In genomic region chr10:121899706-121900105, GRCm38 (mm10) we compare ENCODE assay signal across 24 mouse cellular contexts.
"Had no signal": no experiment of that assay in that cellular context is flagged by ENCODE, and none has a peak within 500 bp of the region (broad histone marks: within the 10 kb centered on the region; RNA-seq: fewer than 3 reads in every experiment).

No protein-coding gene starts in this region.

- H3K27ac ChIP-seq: gastrocnemius, adult 2 months; heart, adult 2 months; heart, embryonic 10.5 days; hindbrain, embryonic 10.5 days; hindbrain, embryonic 12.5 days; hindbrain, embryonic 14.5 days; intestine, embryonic 15.5 days; layer of hippocampus, adult 2 months; left cerebral cortex, adult 2 months; limb, embryonic 10.5 days; limb, embryonic 12.5 days; liver, embryonic 13.5 days; liver, embryonic 15.5 days had no signal

- H3K9ac ChIP-seq: heart, embryonic 12.5 days; hindbrain, embryonic 12.5 days; hindbrain, embryonic 14.5 days; intestine, embryonic 15.5 days; limb, embryonic 12.5 days; liver, embryonic 13.5 days; liver, embryonic 15.5 days had no signal

- H3K4me1 ChIP-seq: heart, embryonic 12.5 days; limb, embryonic 10.5 days; liver, embryonic 13.5 days; liver, embryonic 15.5 days had no signal

- H3K36me3 ChIP-seq: heart, embryonic 10.5 days; heart, embryonic 12.5 days; intestine, embryonic 15.5 days; limb, embryonic 10.5 days; limb, embryonic 12.5 days; liver, embryonic 13.5 days; liver, embryonic 15.5 days had no signal

- H3K4me3 ChIP-seq: gastrocnemius, adult 2 months; heart, adult 2 months; heart, embryonic 10.5 days; heart, embryonic 12.5 days; hindbrain, embryonic 10.5 days; hindbrain, embryonic 12.5 days; intestine, embryonic 15.5 days; layer of hippocampus, adult 2 months; left cerebral cortex, adult 2 months; limb, embryonic 10.5 days; limb, embryonic 12.5 days; liver, embryonic 13.5 days; liver, embryonic 15.5 days had no signal

- H3K9me3 ChIP-seq: heart, embryonic 10.5 days; heart, embryonic 12.5 days; hindbrain, embryonic 10.5 days; hindbrain, embryonic 12.5 days; intestine, embryonic 15.5 days; limb, embryonic 10.5 days; limb, embryonic 12.5 days; liver, embryonic 13.5 days; liver, embryonic 15.5 days had no signal

- DNase-seq: gastrocnemius, adult 2 months; gastrocnemius, postnatal 10 days; gastrocnemius, postnatal 25 days; heart, adult 2 months; heart, postnatal 10 days; heart, postnatal 4 days; kidney, adult 18-20 months; kidney, adult 8-10 months; kidney, postnatal 10 days; kidney, postnatal 25 days; kidney, postnatal 4 days; liver; liver, embryonic 13.5 days had no signal

- H3K27me3 ChIP-seq: heart, embryonic 12.5 days; hindbrain, embryonic 12.5 days; intestine, embryonic 15.5 days; limb, embryonic 12.5 days; liver, embryonic 13.5 days; liver, embryonic 15.5 days had no signal
